Mouse (Mus musculus) limb, embryonic 14.5 days (tissue): ENCODE data around the gene Kdelr1. TPM values are rescaled to one million over a fixed set of nuclear protein-coding genes. Genes with fewer than 3 reads are reported as not detected.

Experiments used
- ATAC-seq: fragments of 200-750 bp; cut with Nextera tagmentation; 2 replicates; pipeline ENCODE4 v1.8.0; 2017; ENCODE audit warnings: low read depth, moderate number of reproducible peaks, moderate TSS enrichment; ENCODE audit not compliant: low FRiP score
- DNase-seq: peaks from one replicate; pipeline ENCODE4 v3.0.0-alpha.2; 2015; ENCODE audit warnings: low spot score
- H3K27ac ChIP-seq: fragments of 300-500 bp; sonication (generic); replicated peaks from 2 replicates; pipeline ENCODE4 v1.5.1; 2014; ENCODE audit warnings: low read depth, mild to moderate bottlenecking, low read length, moderate library complexity, mixed read lengths
- H3K27me3 ChIP-seq: fragments of 300-500 bp; sonication (generic); 2 replicates; pipeline ENCODE4 v1.6.1; 2014; ENCODE audit warnings: low read length, mixed read lengths; ENCODE audit not compliant: control insufficient read depth, insufficient read depth
- H3K36me3 ChIP-seq: fragments of 300-500 bp; sonication (generic); 2 replicates; pipeline ENCODE4 v1.6.1; 2014; ENCODE audit warnings: mild to moderate bottlenecking, low read length, moderate library complexity, mixed read lengths; ENCODE audit not compliant: control insufficient read depth, insufficient read depth
- H3K4me1 ChIP-seq: fragments of 300-500 bp; sonication (generic); 2 replicates; pipeline ENCODE4 v1.6.1; 2014; ENCODE audit warnings: antibody characterized with exemption, low read length, mixed read lengths; ENCODE audit not compliant: control insufficient read depth, insufficient read depth
- H3K4me2 ChIP-seq: fragments of 300-500 bp; sonication (generic); replicated peaks from 2 replicates; pipeline ENCODE4 v1.6.1; 2014; ENCODE audit warnings: low read depth, mild to moderate bottlenecking, low read length, moderate library complexity; ENCODE audit not compliant: severe bottlenecking
- H3K4me3 ChIP-seq: fragments of 300-500 bp; sonication (generic); replicated peaks from 2 replicates; pipeline ENCODE4 v1.5.1; 2014; ENCODE audit warnings: low read length
- H3K9ac ChIP-seq: fragments of 300-500 bp; sonication (generic); 2 replicates; pipeline ENCODE4 v1.6.1; 2014; ENCODE audit warnings: mild to moderate bottlenecking, low read depth, low read length, moderate library complexity; ENCODE audit not compliant: severe bottlenecking
- H3K9me3 ChIP-seq: fragments of 300-500 bp; sonication (generic); 2 replicates; pipeline ENCODE4 v1.6.1; 2016; ENCODE audit warnings: low read length; ENCODE audit not compliant: control insufficient read depth
- POLR2A ChIP-seq: fragments of 200-500 bp; IDR thresholded peaks from 2 replicates; pipeline ENCODE4 v1.8.0; 2012; ENCODE audit warnings: inconsistent platforms, mild to moderate bottlenecking, moderate library complexity, borderline replicate concordance; ENCODE audit not compliant: insufficient read depth, insufficient read length; ENCODE audit errors: extremely low read depth
- WGBS: fragments of 180-500 bp; shearing (Covaris S2); extraction: QIAGEN DNeasy Blood & Tissue Kit; methylation state at CpG from one replicate; pipeline ENCODE4 v1.1.7; 2014; 5-methylcytosine and 5-hydroxymethylcytosine counted together
- polyA plus RNA-seq, 2 experiments: library from polyadenylated mRNA; depleted of rRNA in 1 of 2; stranded (reverse) in 1 of 2; unstranded in 1 of 2; fragments of >200 nt; fragmentation: Nextera tagmentation in 1 of 2; extraction: Ambion mirVana in 1 of 2; gene quantifications; 2 replicates each; pipeline versions ENCODE4 v1.2.1 to v1.2.3; 2012 to 2014

Gene Kdelr1
- polyA plus RNA-seq, 2 experiments: 163 to 374 TPM

DNA sequence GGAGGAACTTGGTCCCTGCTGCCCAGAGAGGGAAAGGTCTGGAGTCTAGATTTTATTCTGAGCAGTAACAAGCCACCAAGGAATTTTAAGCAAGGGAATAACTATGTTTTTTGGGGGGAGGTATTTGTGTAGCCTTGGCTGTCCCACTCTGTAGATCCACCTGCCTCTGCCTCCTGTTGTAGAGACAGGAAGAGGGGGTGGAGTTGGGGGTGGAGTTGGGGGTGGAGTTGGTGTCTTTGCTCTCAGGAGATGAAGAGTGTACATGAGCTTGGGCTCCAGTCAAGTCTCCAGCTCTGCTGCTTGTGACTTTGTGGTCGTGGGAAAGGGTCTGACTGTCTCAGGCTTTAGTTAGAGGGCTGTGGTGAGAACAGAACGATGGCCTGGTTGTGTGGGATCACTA, 8.4 kb downstream of the Kdelr1 start:
- DNase-seq: no peak
- no peaks in the 10 kb centered on the region for H3K27me3 ChIP-seq
- no peak for ATAC-seq
- H3K9ac ChIP-seq: no peak overlapping the region
- H3K4me2 ChIP-seq: no peak overlapping the region
- peaks cover 95% of the 10 kb centered on the region for H3K36me3 ChIP-seq
- WGBS: 93% methylated on average over 2 of the region's 2 CpGs
- H3K4me1 ChIP-seq: no peaks in the 10 kb centered on the region
- H3K9me3 ChIP-seq: no peaks in the 10 kb centered on the region
- TF ChIP-seq POLR2A: no peak
- no peak overlapping the region for H3K27ac ChIP-seq
- no peak overlapping the region for H3K4me3 ChIP-seq

DNA sequence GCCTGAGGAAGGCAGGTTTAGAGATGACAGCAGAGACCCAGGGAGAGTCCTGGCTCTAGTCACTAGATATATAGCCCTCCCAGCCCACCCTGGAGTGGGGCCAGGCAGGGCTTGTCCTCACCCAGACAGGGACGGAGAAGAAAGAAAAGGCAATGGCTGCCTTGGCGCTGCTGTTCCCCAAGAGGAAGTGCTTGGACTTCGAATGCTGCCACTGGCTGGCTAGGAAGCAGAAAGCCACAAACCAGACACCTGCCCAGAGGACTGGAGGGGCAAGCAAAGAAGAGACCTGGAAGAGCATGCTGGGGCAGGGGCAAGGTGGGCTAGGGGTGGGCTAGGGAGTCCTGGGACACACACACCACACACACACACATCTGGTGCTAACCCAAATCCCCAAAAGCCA, 14.7 kb downstream of the Kdelr1 start:
- Histone ChIP-seq H3K27ac (no peak overlapping the region), H3K4me2 (no peak overlapping the region), H3K4me1 (no peaks in the 10 kb centered on the region), H3K4me3 (no peak overlapping the region), H3K27me3 (no peaks in the 10 kb centered on the region), H3K9me3 (no peaks in the 10 kb centered on the region), H3K36me3 (peaks cover 37% of the 10 kb centered on the region), H3K9ac (no peak overlapping the region)
- no peak for TF ChIP-seq POLR2A
- DNase-seq (no peak), ATAC-seq (no peak)
- 57% methylated on average over 3 of the region's 3 CpGs for WGBS

DNA sequence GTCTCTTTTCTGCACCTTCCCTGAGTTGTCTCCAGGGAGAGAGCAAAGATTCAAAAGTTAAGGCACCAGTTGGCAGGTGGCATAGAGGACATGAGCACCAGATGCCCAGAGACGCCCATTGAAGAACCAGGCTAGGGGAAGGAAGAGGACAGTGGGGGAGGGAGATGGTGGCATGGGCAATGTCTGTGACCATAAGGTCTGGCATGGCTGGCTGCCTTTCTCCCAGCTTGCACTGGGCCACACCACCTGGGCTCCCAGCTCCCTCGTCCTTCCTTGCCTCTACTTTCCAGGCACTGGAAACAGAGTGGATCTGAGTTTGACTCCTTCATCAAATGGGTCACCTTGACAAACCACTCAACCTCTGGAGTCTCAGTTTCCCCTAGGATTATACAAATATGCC, 20.1 kb downstream of the Kdelr1 start:
- H3K4me3 ChIP-seq: no peak overlapping the region
- 0 out of 2 replicates have a peak, but pooled peaks cover 1% of the 10 kb centered on the region for H3K4me1 ChIP-seq
- H3K27me3 ChIP-seq: no peaks in the 10 kb centered on the region
- no peaks in the 10 kb centered on the region for H3K36me3 ChIP-seq
- no peak overlapping the region for H3K9ac ChIP-seq
- DNase-seq: no peak
- TF ChIP-seq POLR2A: no peak
- no peak overlapping the region for H3K4me2 ChIP-seq
- ATAC-seq: no peak
- no peaks in the 10 kb centered on the region for H3K9me3 ChIP-seq
- H3K27ac ChIP-seq: no peak overlapping the region
- 83% methylated on average over 2 of the region's 2 CpGs for WGBS

DNA sequence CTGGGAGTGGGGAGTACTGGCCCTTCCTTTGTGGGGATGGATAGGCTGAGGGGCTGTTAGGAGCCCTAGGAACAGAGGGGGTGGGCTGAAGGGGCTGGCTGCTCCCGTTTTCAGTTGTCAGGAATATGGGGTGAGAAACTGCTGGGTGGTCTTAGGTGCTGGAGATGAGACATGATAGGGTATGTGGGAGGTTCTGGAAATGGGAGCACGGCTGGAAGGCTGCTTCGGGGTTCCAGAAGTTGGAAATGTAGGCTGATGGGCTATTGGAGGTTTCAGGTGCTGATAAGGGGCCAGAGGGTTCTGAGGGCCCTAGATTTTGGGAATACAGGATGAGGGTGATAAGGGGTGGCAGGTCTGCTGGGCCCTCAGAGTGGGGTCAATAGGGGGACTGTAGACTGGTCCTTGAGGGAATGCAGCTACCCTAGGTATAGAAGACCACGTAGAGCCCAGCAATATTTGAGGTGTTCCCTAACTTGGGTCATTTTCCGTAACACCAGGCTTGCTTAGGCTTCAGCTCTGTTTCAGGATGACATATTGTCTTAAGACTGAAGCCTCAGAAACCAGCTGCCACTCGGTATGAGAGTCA, 23.5 kb downstream of the Kdelr1 start:
- 79% methylated on average over 6 of the region's 6 CpGs for WGBS
- no peak overlapping the region for H3K27ac ChIP-seq
- ATAC-seq: no peak

DNA sequence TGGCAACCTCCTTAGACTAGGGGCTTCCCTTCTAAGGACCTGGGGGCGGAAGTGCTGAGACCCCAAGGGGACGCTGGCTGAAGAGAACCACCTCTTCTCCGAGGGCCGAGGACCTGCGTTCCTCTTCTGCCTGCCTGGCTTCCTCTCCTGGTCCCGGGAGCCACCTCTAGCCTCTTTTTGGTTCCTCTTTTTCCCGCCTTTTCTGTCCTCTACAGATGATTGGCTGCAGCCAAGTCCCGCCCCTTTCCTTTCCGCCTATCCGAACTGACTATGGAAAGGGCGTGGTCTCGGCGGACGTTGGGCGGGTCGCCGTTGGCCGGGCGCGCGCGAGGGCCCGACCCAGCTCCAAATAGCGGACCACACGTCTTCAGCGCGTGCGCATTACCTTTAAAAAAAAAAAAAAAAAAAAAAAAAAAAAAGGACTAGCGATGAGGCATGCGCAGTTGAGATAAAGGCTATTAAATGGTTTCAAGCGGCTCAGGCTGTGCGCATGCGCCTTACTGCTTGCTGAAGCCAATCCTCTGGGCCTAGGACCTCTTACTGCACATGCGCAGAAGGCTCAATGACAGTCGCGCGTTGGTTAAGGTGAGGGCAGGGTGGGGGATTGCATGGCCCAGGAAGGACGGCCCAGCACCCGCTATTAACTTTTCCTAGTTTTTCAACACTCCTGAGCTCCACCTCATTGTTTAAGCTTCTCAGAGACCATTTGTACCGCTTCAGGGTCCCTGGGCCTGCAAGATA, 24.1 kb downstream of the Kdelr1 start, which contains the start of the genes Syngr4 and Tmem143:
Syngr4 (minus strand) TSS at position 198 of the 741 bp plus-strand sequence.
Tmem143 (plus strand) TSS at position 425 of the 741 bp plus-strand sequence.
- H3K9ac ChIP-seq: peak within 1 kb of the TSS; percentile 59
- peak; percentile 97 for ATAC-seq
- DNase-seq: peak; percentile 100
- H3K4me3 ChIP-seq: peak within 1 kb of the TSS; percentile 54
- TF ChIP-seq POLR2A: peak; percentile 75; the same call in 1 of the 2 replicates
- H3K27ac ChIP-seq: peak within 1 kb of the TSS; percentile 53
- WGBS: 1% methylated on average over 40 of the region's 40 CpGs
- no peaks in the 10 kb centered on the region for H3K9me3 ChIP-seq
- no peaks in the 10 kb centered on the region for H3K27me3 ChIP-seq
- no peaks in the 10 kb centered on the region for H3K36me3 ChIP-seq
- peaks cover 6% of the 10 kb centered on the region; the same call in 1 of the 2 replicates for H3K4me1 ChIP-seq
- H3K4me2 ChIP-seq: peak within 1 kb of the TSS; percentile 89

More for the DNA sequence above, 23.5 kb downstream of the Kdelr1 start:
- H3K36me3 ChIP-seq: no peaks in the 10 kb centered on the region
- H3K9ac ChIP-seq: no peak overlapping the region
- no peaks in the 10 kb centered on the region for H3K9me3 ChIP-seq
- no peaks in the 10 kb centered on the region for H3K27me3 ChIP-seq
- 0 out of 2 replicates have a peak overlapping the region, but pooled peaks have one; percentile 16 for H3K4me3 ChIP-seq
- DNase-seq: no peak
- no peak for TF ChIP-seq POLR2A
- peak overlapping the region; percentile 44 for H3K4me2 ChIP-seq
- peaks cover 6% of the 10 kb centered on the region; the same call in 1 of the 2 replicates for H3K4me1 ChIP-seq
